Mouse (Mus musculus) adrenal gland, postnatal 14 days (tissue): ENCODE measurements around the gene Phrf1. TPM values are rescaled to one million over a fixed set of nuclear protein-coding genes. Genes with fewer than 3 reads are reported as not detected.
A peak's percentile ranks its signal among the peaks of the same experiment; 100 is the strongest.
"Not testable (repeated sequence)": the region's sequence is repeated elsewhere in the genome, so short reads cannot be mapped to it uniquely, and the experiment has no call there.

ENCODE experiments used
- DNase-seq: peaks from one replicate; pipeline ENCODE4 v3.0.0; 2021; ENCODE audit warnings: mixed read lengths
- total RNA-seq: library from RNA; stranded (reverse); gene quantifications from 2 replicates; pipeline ENCODE4 v1.2.3, GENCODE M21; 2021

Phrf1 gene
- total RNA-seq, 1 experiment from 2014 or later = 80.2 TPM

GRCm38 (mm10) chr7:141213605-141214235, 14.9 kb upstream of the Phrf1 start, which contains the start of gene Lmntd2:
Gene Lmntd2 (minus strand): TSS chr7:141214080.
- DNase-seq = no peak

GRCm38 (mm10) chr7:141214310-141214709, 14.3 kb upstream of the Phrf1 start:
- DNase-seq = no peak

GRCm38 (mm10) chr7:141215101-141215879, 13.3 kb upstream of the Phrf1 start, which contains the start of gene Rassf7:
Gene Rassf7 (plus strand): TSS chr7:141215860.
- peak; percentile 96 for DNase-seq

- DNase-seq = peak; percentile 83
Observed at GRCm38 (mm10) chr7:141215880-141216733, 12.5 kb upstream of the Phrf1 start.

GRCm38 (mm10) chr7:141216894-141217293, 11.7 kb upstream of the Phrf1 start:
- no peak for DNase-seq

- DNase-seq = no peak
Observed at GRCm38 (mm10) chr7:141217343-141218013, 11.1 kb upstream of the Phrf1 start.

GRCm38 (mm10) chr7:141218141-141218540, 10.4 kb upstream of the Phrf1 start:
- no peak for DNase-seq

- DNase-seq = no peak
Observed at GRCm38 (mm10) chr7:141218557-141219133, 9.9 kb upstream of the Phrf1 start.

- no peak for DNase-seq
Observed at GRCm38 (mm10) chr7:141219558-141220099, 9.0 kb upstream of the Phrf1 start.

GRCm38 (mm10) chr7:141220377-141220776, 8.2 kb upstream of the Phrf1 start:
- DNase-seq = no peak

GRCm38 (mm10) chr7:141221249-141222125, 7.1 kb upstream of the Phrf1 start:
- peak; percentile 99 for DNase-seq

- no peak for DNase-seq
Observed at GRCm38 (mm10) chr7:141222126-141222467, 6.5 kb upstream of the Phrf1 start.

GRCm38 (mm10) chr7:141222696-141223215, 5.8 kb upstream of the Phrf1 start:
- peak; percentile 26 for DNase-seq

GRCm38 (mm10) chr7:141226535-141226934, 2.0 kb upstream of the Phrf1 start:
- no peak for DNase-seq

- no peak for DNase-seq
Observed at GRCm38 (mm10) chr7:141227796-141228195, 788 bp upstream of the Phrf1 start.

GRCm38 (mm10) chr7:141229702-141230101, 1.1 kb downstream of the Phrf1 start:
- DNase-seq = no peak

GRCm38 (mm10) chr7:141230570-141230969, 2.0 kb downstream of the Phrf1 start:
- DNase-seq = no peak

GRCm38 (mm10) chr7:141231111-141231510, 2.5 kb downstream of the Phrf1 start:
- no peak for DNase-seq

- no peak for DNase-seq
Observed at GRCm38 (mm10) chr7:141231551-141231950, 3.0 kb downstream of the Phrf1 start.

- not testable (repeated sequence) for DNase-seq
Observed at GRCm38 (mm10) chr7:141250486-141250885, 21.9 kb downstream of the Phrf1 start.
